Mouse (Mus musculus) lung, postnatal 0 days (tissue): ENCODE results near the gene Abca1.

Experiments
- CTCF ChIP-seq: IDR thresholded peaks from 2 replicates; pipeline ENCODE4 v1.5.1; 2016; ENCODE audit warnings: antibody characterized with exemption, mild to moderate bottlenecking
- EP300 ChIP-seq: IDR thresholded peaks from 2 replicates; pipeline ENCODE4 v1.6.1; 2016; ENCODE audit warnings: antibody characterized with exemption, mild to moderate bottlenecking, control low read depth

DNA sequence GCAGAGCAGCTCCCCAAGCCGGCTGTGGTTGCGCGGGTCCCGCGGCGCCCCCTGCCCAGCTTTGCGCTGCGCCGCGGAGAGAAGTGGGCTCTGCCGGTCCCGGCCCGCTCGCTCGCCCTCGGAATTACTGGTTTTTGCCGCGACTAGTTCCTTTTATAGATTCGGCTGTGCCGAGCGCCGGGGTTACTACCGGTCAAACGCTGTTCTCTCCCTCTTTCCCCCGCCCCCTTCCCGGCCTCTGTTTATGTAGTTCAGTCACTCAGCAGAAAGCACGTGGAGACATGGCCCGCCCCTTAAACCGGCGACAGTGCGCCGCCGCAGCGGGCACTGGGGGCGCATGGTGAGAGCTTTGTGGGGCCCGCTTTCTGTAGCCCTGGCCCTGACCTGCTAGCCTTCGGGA lies at the start of gene Abca1:
- peak; percentile 31; the same call in 1 of the 2 replicates for TF ChIP-seq CTCF
- peak; percentile 63; the same call in 1 of the 2 replicates for TF ChIP-seq EP300
